Mouse (Mus musculus): ENCODE results near the gene Tmem97.

DNA sequence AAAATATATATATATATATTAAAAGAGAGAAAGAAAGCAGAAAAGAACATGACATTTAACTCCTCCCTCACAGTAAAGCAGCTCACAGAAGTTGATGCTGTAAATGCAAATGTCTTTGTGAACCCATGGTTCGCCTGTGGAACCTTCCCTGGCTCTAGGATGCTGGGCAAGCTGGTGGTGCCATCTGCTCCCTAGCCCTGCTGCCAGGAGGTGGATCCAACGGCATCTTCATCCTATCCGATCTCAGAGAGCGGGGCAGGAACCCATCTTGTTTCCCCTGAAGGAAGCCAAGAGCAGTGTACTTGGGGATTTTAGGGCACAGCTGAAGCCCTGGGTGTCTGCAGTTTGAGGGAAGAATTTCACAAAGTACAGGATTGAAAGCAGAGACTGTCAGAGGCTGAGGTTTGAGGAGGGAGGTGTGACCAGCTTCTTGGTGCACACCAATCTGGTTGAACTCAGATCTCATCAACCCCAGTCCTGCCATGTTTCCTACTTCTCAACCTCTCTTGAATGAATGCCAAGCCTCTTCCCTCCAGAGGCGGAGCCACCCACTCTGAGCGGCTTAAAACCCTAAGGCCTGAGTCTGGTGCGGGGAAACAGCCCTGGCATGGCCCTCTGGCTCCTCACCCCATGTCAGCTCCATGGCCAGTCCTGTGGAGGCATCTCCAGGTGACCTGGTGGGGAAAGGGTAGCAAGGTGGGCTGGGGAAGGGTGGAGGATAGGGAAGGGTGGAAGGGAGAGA lies 47.5 kb downstream of the Tmem97 start, which contains the start of gene Sebox:
- no peak for TF ChIP-seq CTCF (IDR thresholded peaks at IDR 0.05; ENCODE audit: extremely low read depth, insufficient read depth, low read length)
- TF ChIP-seq POLR2A (IDR thresholded peaks at IDR 0.05; ENCODE audit: extremely low read depth, insufficient read depth, low read length), result no peak

Data from cortical plate, adult 2 months (tissue).